Mouse (Mus musculus): Measurements from ENCODE around the gene Rab11fip5. TPM values are rescaled to one million over a fixed set of nuclear protein-coding genes. Genes with fewer than 3 reads are reported as not detected.

The Rab11fip5 gene
- polyA plus RNA-seq, 1 experiment = 24.8 TPM

GRCm38 (mm10) chr6:85363231-85363905, 11.1 kb downstream of the Rab11fip5 start:
- TF ChIP-seq TCF12 (IDR thresholded peaks at IDR 0.05; ENCODE audit: insufficient read depth, poor library complexity, severe bottlenecking) = no peak
- no peak for TF ChIP-seq SRF (IDR thresholded peaks at IDR 0.05; ENCODE audit: control insufficient read depth, insufficient read length, low read depth)
- TF ChIP-seq USF1 (IDR thresholded peaks at IDR 0.05; ENCODE audit: low read depth) = no peak
- TF ChIP-seq CEBPB (IDR thresholded peaks at IDR 0.05; ENCODE audit: insufficient read depth, poor library complexity, severe bottlenecking) = no peak
- no peak for TF ChIP-seq MAX (IDR thresholded peaks at IDR 0.05; ENCODE audit: low read depth)
- no peak for TF ChIP-seq REST (IDR thresholded peaks at IDR 0.05; ENCODE audit: insufficient read depth, insufficient read length)
- TF ChIP-seq E2F4 (IDR thresholded peaks at IDR 0.05; ENCODE audit: insufficient read depth) = no peak
- TF ChIP-seq MYOG (IDR thresholded peaks at IDR 0.05; ENCODE audit: control insufficient read depth in 1 of 3, insufficient read depth in 1 of 3, insufficient read length in 2 of 3, low read depth in 2 of 3) = no peak
- no peak for TF ChIP-seq TCF3 (IDR thresholded peaks at IDR 0.05; ENCODE audit: insufficient read length, low read depth)
- TF ChIP-seq POLR2A (IDR thresholded peaks at IDR 0.05; ENCODE audit: insufficient read length, low read depth) = no peak
- TF ChIP-seq MYOD1 (IDR thresholded peaks at IDR 0.05; ENCODE audit: control insufficient read depth in 1 of 3, insufficient read length in 2 of 3, low read depth in 2 of 3) = no peak
- no peak for TF ChIP-seq POLR2AphosphoS2 (IDR thresholded peaks at IDR 0.05; ENCODE audit: insufficient read length, low read depth)
- Histone ChIP-seq H3K27me3 (ENCODE audit: control insufficient read depth, insufficient read depth, insufficient read length) (no peaks in the 10 kb centered on the region), H3K4me2 (ENCODE audit: low read depth) (no peak overlapping the region), H3K36me3 (ENCODE audit: control insufficient read depth, insufficient read depth) (no peaks in the 10 kb centered on the region), H3ac (ENCODE audit: control insufficient read depth, insufficient read length) (no peak overlapping the region), H3K79me2 (ENCODE audit: control insufficient read depth, insufficient read depth) (peaks cover 6% of the 10 kb centered on the region), H3K4me3 (no peak overlapping the region)

GRCm38 (mm10) chr6:85362610-85363009, 11.8 kb downstream of the Rab11fip5 start:
- TF ChIP-seq POLR2A (IDR thresholded peaks at IDR 0.05; ENCODE audit: insufficient read length, low read depth) (no peak), MYOG (IDR thresholded peaks at IDR 0.05; ENCODE audit: control insufficient read depth in 1 of 3, insufficient read depth in 1 of 3, insufficient read length in 2 of 3, low read depth in 2 of 3) (no peak), TCF3 (IDR thresholded peaks at IDR 0.05; ENCODE audit: insufficient read length, low read depth) (no peak), MYOD1 (IDR thresholded peaks at IDR 0.05; ENCODE audit: control insufficient read depth in 1 of 3, insufficient read length in 2 of 3, low read depth in 2 of 3) (no peak), MAX (IDR thresholded peaks at IDR 0.05; ENCODE audit: low read depth) (no peak), USF1 (IDR thresholded peaks at IDR 0.05; ENCODE audit: low read depth) (no peak), TCF12 (IDR thresholded peaks at IDR 0.05; ENCODE audit: insufficient read depth, poor library complexity, severe bottlenecking) (no peak)
- peaks cover 6% of the 10 kb centered on the region for H3K79me2 ChIP-seq (ENCODE audit: control insufficient read depth, insufficient read depth)
- no peak overlapping the region for H3K4me2 ChIP-seq (ENCODE audit: low read depth)
- no peaks in the 10 kb centered on the region for H3K36me3 ChIP-seq (ENCODE audit: control insufficient read depth, insufficient read depth)
- H3ac ChIP-seq (ENCODE audit: control insufficient read depth, insufficient read length) = no peak overlapping the region
- no peaks in the 10 kb centered on the region for H3K27me3 ChIP-seq (ENCODE audit: control insufficient read depth, insufficient read depth, insufficient read length)
- no peak overlapping the region for H3K4me3 ChIP-seq

GRCm38 (mm10) chr6:85360311-85360710, 14.1 kb downstream of the Rab11fip5 start:
- Histone ChIP-seq H3K4me3 (no peak overlapping the region), H3K36me3 (ENCODE audit: control insufficient read depth, insufficient read depth) (no peaks in the 10 kb centered on the region), H3ac (ENCODE audit: control insufficient read depth, insufficient read length) (no peak overlapping the region), H3K79me2 (ENCODE audit: control insufficient read depth, insufficient read depth) (no peaks in the 10 kb centered on the region), H3K4me2 (ENCODE audit: low read depth) (no peak overlapping the region), H3K27me3 (ENCODE audit: control insufficient read depth, insufficient read depth, insufficient read length) (no peaks in the 10 kb centered on the region)
- TF ChIP-seq SRF (IDR thresholded peaks at IDR 0.05; ENCODE audit: control insufficient read depth, insufficient read length, low read depth) (no peak), MYOG (IDR thresholded peaks at IDR 0.05; ENCODE audit: control insufficient read depth in 1 of 3, insufficient read depth in 1 of 3, insufficient read length in 2 of 3, low read depth in 2 of 3) (no peak), POLR2A (IDR thresholded peaks at IDR 0.05; ENCODE audit: insufficient read length, low read depth) (no peak), E2F4 (IDR thresholded peaks at IDR 0.05; ENCODE audit: insufficient read depth) (no peak), POLR2AphosphoS2 (IDR thresholded peaks at IDR 0.05; ENCODE audit: insufficient read length, low read depth) (no peak), TCF12 (IDR thresholded peaks at IDR 0.05; ENCODE audit: insufficient read depth, poor library complexity, severe bottlenecking) (no peak), MAX (IDR thresholded peaks at IDR 0.05; ENCODE audit: low read depth) (no peak), TCF3 (IDR thresholded peaks at IDR 0.05; ENCODE audit: insufficient read length, low read depth) (no peak), CEBPB (IDR thresholded peaks at IDR 0.05; ENCODE audit: insufficient read depth, poor library complexity, severe bottlenecking) (no peak), USF1 (IDR thresholded peaks at IDR 0.05; ENCODE audit: low read depth) (no peak), REST (IDR thresholded peaks at IDR 0.05; ENCODE audit: insufficient read depth, insufficient read length) (no peak), MYOD1 (IDR thresholded peaks at IDR 0.05; ENCODE audit: control insufficient read depth in 1 of 3, insufficient read length in 2 of 3, low read depth in 2 of 3) (no peak)

- Histone ChIP-seq H3ac (ENCODE audit: control insufficient read depth, insufficient read length) (no peak overlapping the region), H3K36me3 (ENCODE audit: control insufficient read depth, insufficient read depth) (no peaks in the 10 kb centered on the region), H3K4me2 (ENCODE audit: low read depth) (no peak overlapping the region), H3K79me2 (ENCODE audit: control insufficient read depth, insufficient read depth) (no peaks in the 10 kb centered on the region), H3K4me3 (no peak overlapping the region), H3K27me3 (ENCODE audit: control insufficient read depth, insufficient read depth, insufficient read length) (no peaks in the 10 kb centered on the region)
- TF ChIP-seq TCF3 (IDR thresholded peaks at IDR 0.05; ENCODE audit: insufficient read length, low read depth) (no peak), MYOG (IDR thresholded peaks at IDR 0.05; ENCODE audit: control insufficient read depth in 1 of 3, insufficient read depth in 1 of 3, insufficient read length in 2 of 3, low read depth in 2 of 3) (no peak), CEBPB (IDR thresholded peaks at IDR 0.05; ENCODE audit: insufficient read depth, poor library complexity, severe bottlenecking) (no peak), USF1 (IDR thresholded peaks at IDR 0.05; ENCODE audit: low read depth) (no peak)
Measured at GRCm38 (mm10) chr6:85358877-85359276, 15.6 kb downstream of the Rab11fip5 start.

Data from myocyte (in vitro differentiated cells).